Mouse (Mus musculus) hindbrain, embryonic 14.5 days (tissue): ENCODE data around the gene Kcna2. TPM values are rescaled to one million over a fixed set of nuclear protein-coding genes. Genes with fewer than 3 reads are reported as not detected.

ENCODE experiments used
- ATAC-seq: fragments of 200-750 bp; cut with Nextera tagmentation; 2 replicates; pipeline ENCODE4 v1.8.0; 2017; ENCODE audit warnings: moderate number of reproducible peaks, mild to moderate bottlenecking, moderate TSS enrichment, moderate library complexity; ENCODE audit not compliant: low FRiP score
- DNase-seq: peaks from one replicate; pipeline ENCODE4 v3.0.0-alpha.2; 2015; ENCODE audit warnings: low spot score
- H3K27ac ChIP-seq: fragments of 300-500 bp; sonication (generic); 2 replicates; pipeline ENCODE4 v1.5.1; 2014; ENCODE audit warnings: mild to moderate bottlenecking, moderate library complexity
- H3K27me3 ChIP-seq: fragments of 300-500 bp; sonication (generic); 2 replicates; pipeline ENCODE4 v1.6.1; 2014; ENCODE audit warnings: mild to moderate bottlenecking, low read length, mixed read lengths; ENCODE audit not compliant: control insufficient read depth, insufficient read depth
- H3K36me3 ChIP-seq: fragments of 300-500 bp; sonication (generic); replicated peaks from 2 replicates; pipeline ENCODE4 v1.6.1; 2014; ENCODE audit not compliant: control insufficient read depth, insufficient read depth
- H3K4me1 ChIP-seq: fragments of 300-500 bp; sonication (generic); replicated peaks from 2 replicates; pipeline ENCODE4 v1.6.1; 2014; ENCODE audit warnings: antibody characterized with exemption, low read length, mixed read lengths; ENCODE audit not compliant: control insufficient read depth, insufficient read depth
- H3K4me2 ChIP-seq: fragments of 300-500 bp; sonication (generic); replicated peaks from 2 replicates; pipeline ENCODE4 v1.6.1; 2014; ENCODE audit warnings: mild to moderate bottlenecking, moderate library complexity
- H3K4me3 ChIP-seq: fragments of 300-500 bp; sonication (generic); replicated peaks from 2 replicates; pipeline ENCODE4 v1.5.1; 2014; ENCODE audit warnings: mild to moderate bottlenecking, low read length
- H3K9ac ChIP-seq: fragments of 300-500 bp; sonication (generic); 2 replicates; pipeline ENCODE4 v1.6.1; 2014
- H3K9me3 ChIP-seq: fragments of 300-500 bp; sonication (generic); 2 replicates; pipeline ENCODE4 v1.6.1; 2016; ENCODE audit warnings: low read length; ENCODE audit not compliant: control insufficient read depth
- WGBS: fragments of 180-500 bp; shearing (Covaris S2); extraction: QIAGEN DNeasy Blood & Tissue Kit; methylation state at CpG from one replicate; pipeline ENCODE4 v1.1.7; 2014; 5-methylcytosine and 5-hydroxymethylcytosine counted together
- polyA plus RNA-seq: library from polyadenylated mRNA; unstranded; fragments of >200 nt; fragmentation: Nextera tagmentation; extraction: Ambion mirVana; gene quantifications from 2 replicates; pipeline ENCODE4 v1.2.1, GENCODE M21; 2014

The Kcna2 gene
- polyA plus RNA-seq, 1 experiment from 2014 or later: 1.9 TPM

DNA sequence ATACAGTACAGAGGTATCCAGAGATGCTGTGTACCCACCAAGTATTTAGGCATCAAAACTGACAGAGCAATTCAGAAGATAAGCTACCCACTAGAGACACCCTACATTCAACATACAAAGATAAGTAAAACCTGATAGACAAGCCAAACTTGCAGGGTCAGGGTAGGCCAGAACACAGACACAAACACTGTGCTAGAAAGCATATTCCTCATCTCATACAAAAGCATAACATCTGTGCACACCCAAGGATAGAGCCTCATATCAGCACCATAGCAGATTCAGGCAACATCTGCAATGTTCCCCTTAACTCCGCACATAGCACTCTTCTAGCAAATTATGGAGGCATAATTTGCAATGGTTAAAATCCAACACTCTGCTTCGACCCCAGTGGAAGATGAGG lies 23.8 kb upstream of the Kcna2 start:
- Histone ChIP-seq H3K27ac (no peak overlapping the region), H3K9me3 (no peaks in the 10 kb centered on the region), H3K4me2 (no peak overlapping the region), H3K9ac (no peak overlapping the region), H3K4me1 (no peaks in the 10 kb centered on the region), H3K36me3 (no peaks in the 10 kb centered on the region), H3K27me3 (no peaks in the 10 kb centered on the region), H3K4me3 (no peak overlapping the region)
- WGBS: 93% methylated on average over 2 of the region's 2 CpGs
- DNase-seq (no peak), ATAC-seq (no peak)

DNA sequence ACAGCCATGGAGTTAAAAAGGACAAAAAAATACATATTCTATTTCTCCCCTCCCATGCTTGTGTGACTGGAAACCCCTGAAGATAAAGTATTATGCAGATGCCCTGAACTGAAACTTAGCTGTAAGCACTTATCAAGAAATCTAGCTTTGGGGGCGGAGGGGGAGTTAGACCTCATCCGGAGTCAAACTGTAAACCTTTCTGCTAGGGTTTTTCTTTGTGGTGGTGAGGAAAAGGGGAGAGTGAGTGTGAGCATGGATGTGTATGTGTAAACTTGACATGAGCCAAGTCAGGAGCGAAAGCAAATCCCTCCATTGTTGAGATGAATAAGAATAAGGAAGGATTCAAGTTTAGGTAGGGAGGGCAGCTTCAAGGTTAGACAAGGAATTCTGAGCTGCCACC lies 20.1 kb upstream of the Kcna2 start:
- Histone ChIP-seq H3K4me2 (no peak overlapping the region), H3K4me3 (no peak overlapping the region), H3K36me3 (no peaks in the 10 kb centered on the region), H3K9ac (no peak overlapping the region), H3K9me3 (no peaks in the 10 kb centered on the region), H3K27ac (no peak overlapping the region), H3K4me1 (no peaks in the 10 kb centered on the region), H3K27me3 (no peaks in the 10 kb centered on the region)
- 86% methylated on average over 3 of the region's 3 CpGs for WGBS
- no peak for DNase-seq
- ATAC-seq: no peak

DNA sequence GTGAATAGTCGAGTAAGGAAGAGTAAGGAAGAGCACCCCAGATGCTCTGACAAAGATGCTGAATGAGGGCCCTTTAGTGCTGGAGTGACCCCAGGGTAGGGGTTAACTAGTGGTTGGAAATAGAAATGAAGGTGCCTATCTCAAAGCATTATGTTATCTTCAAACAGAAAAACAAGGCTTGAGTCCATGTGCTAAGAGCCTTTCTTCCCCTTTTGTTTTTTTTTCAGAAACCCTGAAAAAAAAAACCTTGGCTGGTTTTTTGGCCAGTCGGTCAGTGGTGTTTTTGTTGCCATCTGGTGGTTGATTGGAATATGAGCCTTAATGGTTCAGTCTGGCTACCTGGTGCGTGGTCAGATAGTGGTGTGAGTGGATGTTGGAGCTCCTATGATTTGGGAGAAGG lies 19.7 kb upstream of the Kcna2 start:
- Histone ChIP-seq H3K9me3 (no peaks in the 10 kb centered on the region), H3K9ac (no peak overlapping the region), H3K4me1 (no peaks in the 10 kb centered on the region), H3K4me3 (no peak overlapping the region), H3K4me2 (no peak overlapping the region), H3K36me3 (no peaks in the 10 kb centered on the region), H3K27ac (no peak overlapping the region), H3K27me3 (no peaks in the 10 kb centered on the region)
- WGBS: 29% methylated on average over 3 of the region's 3 CpGs
- no peak for ATAC-seq
- peak; percentile 81 for DNase-seq

DNA sequence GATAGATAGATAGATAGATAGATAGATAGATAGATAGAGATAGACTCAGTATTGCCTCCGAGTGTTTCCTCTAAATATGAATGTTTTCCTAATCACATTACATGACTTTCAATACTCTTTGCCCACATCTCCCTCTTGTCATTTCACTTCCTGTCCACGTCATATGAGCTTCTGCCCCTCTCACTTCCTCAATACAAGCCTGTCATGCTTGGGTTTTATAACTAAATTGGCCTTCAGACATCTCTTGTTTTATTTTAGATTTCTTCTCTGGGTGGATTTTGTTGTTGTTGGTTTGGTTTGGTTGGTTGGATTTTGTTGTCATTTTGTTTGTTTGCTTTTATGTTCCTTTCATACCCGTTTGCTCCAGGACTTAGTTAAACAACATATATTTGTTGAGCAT lies 16.4 kb upstream of the Kcna2 start:
- H3K4me2 ChIP-seq: no peak overlapping the region
- H3K4me3 ChIP-seq: no peak overlapping the region
- DNase-seq (no peak), ATAC-seq (no peak)
- no peaks in the 10 kb centered on the region for H3K27me3 ChIP-seq
- 85% methylated on average over 3 of the region's 3 CpGs for WGBS
- no peaks in the 10 kb centered on the region for H3K4me1 ChIP-seq
- H3K27ac ChIP-seq: no peak overlapping the region
- no peaks in the 10 kb centered on the region for H3K36me3 ChIP-seq
- no peaks in the 10 kb centered on the region for H3K9me3 ChIP-seq
- H3K9ac ChIP-seq: no peak overlapping the region

DNA sequence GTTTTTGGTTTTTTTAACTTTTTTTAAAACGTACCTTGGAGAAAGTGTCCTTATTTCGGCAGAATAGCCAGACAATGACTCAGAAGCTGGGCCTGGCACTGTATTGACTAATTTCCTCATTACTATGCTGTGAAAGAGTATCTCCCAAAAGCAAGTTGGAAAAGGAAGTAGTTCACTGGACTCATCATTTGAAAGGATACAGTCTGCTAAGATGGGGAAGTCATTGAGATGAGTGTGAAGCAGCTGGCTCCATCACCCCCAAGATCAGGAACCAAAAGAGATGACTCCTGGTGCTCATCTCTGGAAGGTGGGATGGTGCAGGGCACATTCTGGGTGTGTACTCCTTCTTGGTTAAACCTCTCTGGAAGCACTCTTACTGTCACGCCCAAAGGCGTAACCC lies 13.5 kb upstream of the Kcna2 start:
- H3K9ac ChIP-seq: no peak overlapping the region
- 90% methylated on average over 4 of the region's 4 CpGs for WGBS
- H3K27me3 ChIP-seq: no peaks in the 10 kb centered on the region
- H3K36me3 ChIP-seq: no peaks in the 10 kb centered on the region
- H3K4me1 ChIP-seq: no peaks in the 10 kb centered on the region
- no peak for DNase-seq
- H3K9me3 ChIP-seq: no peaks in the 10 kb centered on the region
- no peak overlapping the region for H3K4me3 ChIP-seq
- H3K4me2 ChIP-seq: no peak overlapping the region
- ATAC-seq: no peak
- no peak overlapping the region for H3K27ac ChIP-seq

DNA sequence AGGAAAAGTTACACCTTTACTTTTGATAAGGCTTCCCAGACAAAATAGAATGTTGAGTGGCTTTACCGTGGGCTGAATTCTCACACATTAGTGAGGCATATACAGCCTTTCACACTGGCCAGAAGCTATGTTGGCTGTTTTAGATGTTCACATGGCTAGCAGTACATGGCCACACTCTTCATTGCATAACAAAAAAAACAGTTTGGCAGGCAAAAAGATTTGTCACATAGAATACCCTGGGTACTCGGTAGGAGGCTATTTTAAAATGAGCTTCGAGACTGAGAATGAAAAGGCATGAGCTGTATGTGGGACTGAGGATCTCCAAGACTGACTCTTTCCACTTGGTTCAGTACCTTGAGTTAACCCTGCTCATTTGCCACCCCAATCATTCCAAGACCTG lies 12.1 kb upstream of the Kcna2 start:
- ATAC-seq (no peak), DNase-seq (no peak)
- Histone ChIP-seq H3K9ac (no peak overlapping the region), H3K4me2 (no peak overlapping the region), H3K36me3 (no peaks in the 10 kb centered on the region), H3K4me3 (no peak overlapping the region), H3K4me1 (no peaks in the 10 kb centered on the region), H3K27ac (no peak overlapping the region), H3K9me3 (no peaks in the 10 kb centered on the region), H3K27me3 (no peaks in the 10 kb centered on the region)
- 86% methylated on average over 3 of the region's 3 CpGs for WGBS

DNA sequence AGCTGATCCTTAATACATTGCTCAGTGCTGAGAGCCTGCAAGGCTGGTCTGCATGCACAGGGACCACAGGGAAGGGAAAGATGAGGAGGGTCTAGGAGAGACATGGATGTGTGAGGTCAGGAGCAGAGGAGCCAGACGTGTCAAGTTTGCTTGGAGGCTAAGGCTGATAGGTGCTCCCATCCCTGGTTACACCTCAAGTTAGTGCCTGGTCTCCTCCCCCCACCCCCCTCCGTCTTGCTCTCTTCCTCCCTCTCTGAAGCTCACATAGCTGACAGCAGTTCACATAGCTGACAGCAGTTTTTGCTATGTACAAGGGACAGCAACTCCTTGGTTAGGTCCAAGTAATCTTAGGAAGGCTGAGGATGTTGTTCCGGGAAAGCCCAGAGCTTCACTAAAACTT lies 11.5 kb upstream of the Kcna2 start:
- Histone ChIP-seq H3K27ac (no peak overlapping the region), H3K4me1 (no peaks in the 10 kb centered on the region), H3K4me3 (no peak overlapping the region), H3K4me2 (no peak overlapping the region), H3K27me3 (no peaks in the 10 kb centered on the region), H3K9me3 (no peaks in the 10 kb centered on the region), H3K36me3 (no peaks in the 10 kb centered on the region), H3K9ac (no peak overlapping the region)
- DNase-seq (no peak), ATAC-seq (no peak)
- WGBS: 67% methylated on average over 3 of the region's 3 CpGs

DNA sequence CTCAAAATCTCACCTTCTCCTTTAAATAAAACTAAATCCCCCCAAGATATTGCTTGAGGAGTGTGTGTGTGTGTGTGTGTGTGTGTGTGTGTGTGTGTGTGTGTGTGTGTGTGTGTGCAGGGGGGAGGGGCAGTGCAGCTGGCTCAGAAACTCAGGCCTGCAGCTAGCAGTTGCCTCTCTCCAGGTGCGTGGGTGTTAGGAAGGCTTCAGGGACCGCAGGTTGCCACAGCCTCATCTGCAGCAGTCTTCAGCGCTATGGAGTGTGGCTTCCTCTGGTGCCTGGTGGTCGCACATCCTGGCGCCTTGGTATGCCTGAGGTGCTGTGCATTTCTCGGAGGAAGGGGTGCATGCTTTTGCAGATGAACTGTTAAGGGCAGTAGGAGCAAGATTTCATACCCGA lies 10.9 kb upstream of the Kcna2 start:
- no peaks in the 10 kb centered on the region for H3K4me1 ChIP-seq
- DNase-seq (no peak), ATAC-seq (no peak)
- no peak overlapping the region for H3K27ac ChIP-seq
- no peaks in the 10 kb centered on the region for H3K36me3 ChIP-seq
- no peak overlapping the region for H3K9ac ChIP-seq
- no peaks in the 10 kb centered on the region for H3K27me3 ChIP-seq
- no peak overlapping the region for H3K4me2 ChIP-seq
- no peaks in the 10 kb centered on the region for H3K9me3 ChIP-seq
- 69% methylated on average over 7 of the region's 7 CpGs for WGBS
- H3K4me3 ChIP-seq: no peak overlapping the region

DNA sequence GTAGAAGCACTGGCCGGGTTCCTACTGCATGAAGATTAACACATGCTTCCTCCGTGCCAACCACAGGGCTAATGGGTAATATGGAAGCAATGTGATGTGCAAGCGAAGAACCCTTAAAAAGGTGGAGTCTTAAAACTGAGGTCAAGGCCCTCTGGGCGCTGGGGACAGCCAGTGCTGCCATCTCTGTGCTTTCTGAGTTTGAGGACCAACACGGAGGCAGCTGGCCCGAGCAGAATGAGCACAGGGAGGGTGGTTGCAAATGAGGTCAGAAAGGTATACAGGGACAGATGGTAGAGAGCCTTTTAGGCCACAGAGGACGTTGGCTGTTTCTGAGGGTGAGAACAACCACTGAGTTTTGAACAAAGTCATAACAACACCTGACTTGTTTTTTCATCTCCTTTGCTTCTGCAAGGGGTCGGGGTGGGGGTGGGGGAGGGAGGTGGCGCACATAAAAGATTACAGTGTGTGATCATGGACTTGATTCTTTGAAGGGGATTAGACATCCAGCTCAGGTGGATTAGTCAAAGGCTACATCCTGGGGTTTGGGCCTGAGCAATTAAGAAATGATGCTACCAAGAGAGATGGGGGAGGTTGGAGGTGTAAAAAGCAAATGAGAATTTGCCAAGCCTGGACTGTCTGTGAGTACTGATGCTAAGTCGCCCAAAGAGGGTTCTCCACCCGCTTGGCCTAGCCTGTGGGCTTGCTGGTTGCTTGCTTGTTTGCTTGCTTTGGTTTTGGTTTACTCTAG lies 10.4 kb upstream of the Kcna2 start:
- DNase-seq (no peak), ATAC-seq (no peak)
- H3K36me3 ChIP-seq: no peaks in the 10 kb centered on the region
- H3K4me2 ChIP-seq: no peak overlapping the region
- 75% methylated on average over 11 of the region's 11 CpGs for WGBS
- no peaks in the 10 kb centered on the region for H3K4me1 ChIP-seq
- no peak overlapping the region for H3K4me3 ChIP-seq
- H3K9me3 ChIP-seq: no peaks in the 10 kb centered on the region
- no peaks in the 10 kb centered on the region for H3K27me3 ChIP-seq
- no peak overlapping the region for H3K27ac ChIP-seq
- no peak overlapping the region for H3K9ac ChIP-seq

DNA sequence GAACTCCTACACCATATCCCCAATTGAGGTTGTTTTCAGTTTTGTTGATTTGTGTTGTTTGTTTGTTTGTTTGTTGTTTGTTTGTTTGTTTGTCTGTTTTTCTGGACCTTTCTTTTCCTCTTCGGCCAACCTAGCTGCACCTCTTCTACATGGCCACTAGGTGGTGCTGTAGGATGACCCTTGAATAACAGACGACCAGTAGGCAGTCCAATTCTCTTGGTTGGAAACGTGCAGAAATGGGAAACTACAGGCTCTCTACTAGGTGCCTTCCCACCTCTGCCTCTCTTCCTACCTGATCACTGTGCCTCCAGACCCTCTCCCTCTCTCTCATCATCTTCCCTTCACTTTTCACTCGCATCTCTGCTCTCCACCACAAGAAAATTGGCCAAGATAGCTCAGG lies 6.9 kb upstream of the Kcna2 start:
- Histone ChIP-seq H3K36me3 (no peaks in the 10 kb centered on the region), H3K4me2 (no peak overlapping the region), H3K27me3 (no peaks in the 10 kb centered on the region), H3K9me3 (no peaks in the 10 kb centered on the region), H3K27ac (no peak overlapping the region), H3K4me1 (no peaks in the 10 kb centered on the region), H3K4me3 (no peak overlapping the region), H3K9ac (no peak overlapping the region)
- peak; percentile 68; the same call in 1 of the 2 replicates for ATAC-seq
- WGBS: 3% methylated on average over 4 of the region's 4 CpGs
- DNase-seq: peak; percentile 86
